Mouse (Mus musculus) testis, adult 2 months (tissue): ENCODE data around the gene Psmd1. TPM values are rescaled to one million over a fixed set of nuclear protein-coding genes. Genes with fewer than 3 reads are reported as not detected.

Source experiments
- H3K27ac ChIP-seq: fragments of 200-500 bp; 2 replicates; pipeline ENCODE4 v1.5.1; 2012; ENCODE audit warnings: low read depth, low read length; ENCODE audit not compliant: control insufficient read depth, insufficient read depth
- H3K27me3 ChIP-seq: fragments of 200-500 bp; 2 replicates; pipeline ENCODE4 v1.6.1; 2012; ENCODE audit warnings: mild to moderate bottlenecking, low read length, moderate library complexity; ENCODE audit not compliant: control insufficient read depth, insufficient read depth
- H3K36me3 ChIP-seq: fragments of 200-500 bp; 2 replicates; pipeline ENCODE4 v1.6.1; 2012; ENCODE audit warnings: mild to moderate bottlenecking, low read length; ENCODE audit not compliant: control insufficient read depth, insufficient read depth
- H3K4me1 ChIP-seq: fragments of 200-500 bp; 2 replicates; pipeline ENCODE4 v1.6.1; 2012; ENCODE audit warnings: low read length; ENCODE audit not compliant: control insufficient read depth, insufficient read depth
- H3K4me3 ChIP-seq: fragments of 200-500 bp; 2 replicates; pipeline ENCODE4 v1.5.1; 2012; ENCODE audit warnings: low read depth, mild to moderate bottlenecking, low read length, moderate library complexity, mixed read lengths; ENCODE audit not compliant: control insufficient read depth
- CTCF ChIP-seq: fragments of 200-500 bp; IDR thresholded peaks from 2 replicates; pipeline ENCODE4 v1.5.1; 2012; ENCODE audit warnings: low read depth, mild to moderate bottlenecking, inconsistent platforms, low read length, moderate library complexity; ENCODE audit not compliant: control insufficient read depth, insufficient read depth, insufficient replicate concordance
- POLR2A ChIP-seq: fragments of 200-500 bp; IDR thresholded peaks from 2 replicates; pipeline ENCODE4 v1.6.1; 2012; ENCODE audit warnings: low read depth, mild to moderate bottlenecking, inconsistent platforms, low read length, moderate library complexity; ENCODE audit not compliant: control insufficient read depth
- polyA plus RNA-seq: library from polyadenylated mRNA; depleted of rRNA; stranded (reverse); fragments of >200 nt; gene quantifications from 2 replicates; pipeline ENCODE4 v1.2.3, GENCODE M21; 2012

The Psmd1 gene
- polyA plus RNA-seq, 1 experiment: 44.0 TPM

GRCm38 (mm10) chr1:86038191-86038951 is 25.8 kb upstream of the Psmd1 start:
- no peaks in the 10 kb centered on the region for H3K4me1 ChIP-seq
- H3K36me3 ChIP-seq: no peaks in the 10 kb centered on the region
- H3K27me3 ChIP-seq: no peaks in the 10 kb centered on the region
- TF ChIP-seq CTCF (no peak), POLR2A (no peak)
- H3K4me3 ChIP-seq: no peak overlapping the region
- no peak overlapping the region for H3K27ac ChIP-seq

GRCm38 (mm10) chr1:86040131-86040530 is 24.1 kb upstream of the Psmd1 start:
- TF ChIP-seq POLR2A (no peak), CTCF (no peak)
- Histone ChIP-seq H3K36me3 (no peaks in the 10 kb centered on the region), H3K4me3 (no peak overlapping the region), H3K27ac (no peak overlapping the region), H3K27me3 (no peaks in the 10 kb centered on the region; the same call in 1 of the 2 replicates), H3K4me1 (peaks cover 3% of the 10 kb centered on the region; the same call in 1 of the 2 replicates)

- Histone ChIP-seq H3K27ac (no peak overlapping the region), H3K4me3 (no peak overlapping the region), H3K27me3 (no peaks in the 10 kb centered on the region; the same call in 1 of the 2 replicates), H3K4me1 (peaks cover 6% of the 10 kb centered on the region), H3K36me3 (no peaks in the 10 kb centered on the region)
- TF ChIP-seq POLR2A (no peak), CTCF (no peak)
Measured at GRCm38 (mm10) chr1:86040817-86041216, 23.4 kb upstream of the Psmd1 start.

- Histone ChIP-seq H3K27ac (no peak overlapping the region), H3K36me3 (no peaks in the 10 kb centered on the region), H3K27me3 (no peaks in the 10 kb centered on the region; the same call in 1 of the 2 replicates), H3K4me3 (no peak overlapping the region), H3K4me1 (peaks cover 22% of the 10 kb centered on the region)
- TF ChIP-seq POLR2A (no peak), CTCF (no peak)
Measured at GRCm38 (mm10) chr1:86045056-86045455, 19.1 kb upstream of the Psmd1 start.

DNA sequence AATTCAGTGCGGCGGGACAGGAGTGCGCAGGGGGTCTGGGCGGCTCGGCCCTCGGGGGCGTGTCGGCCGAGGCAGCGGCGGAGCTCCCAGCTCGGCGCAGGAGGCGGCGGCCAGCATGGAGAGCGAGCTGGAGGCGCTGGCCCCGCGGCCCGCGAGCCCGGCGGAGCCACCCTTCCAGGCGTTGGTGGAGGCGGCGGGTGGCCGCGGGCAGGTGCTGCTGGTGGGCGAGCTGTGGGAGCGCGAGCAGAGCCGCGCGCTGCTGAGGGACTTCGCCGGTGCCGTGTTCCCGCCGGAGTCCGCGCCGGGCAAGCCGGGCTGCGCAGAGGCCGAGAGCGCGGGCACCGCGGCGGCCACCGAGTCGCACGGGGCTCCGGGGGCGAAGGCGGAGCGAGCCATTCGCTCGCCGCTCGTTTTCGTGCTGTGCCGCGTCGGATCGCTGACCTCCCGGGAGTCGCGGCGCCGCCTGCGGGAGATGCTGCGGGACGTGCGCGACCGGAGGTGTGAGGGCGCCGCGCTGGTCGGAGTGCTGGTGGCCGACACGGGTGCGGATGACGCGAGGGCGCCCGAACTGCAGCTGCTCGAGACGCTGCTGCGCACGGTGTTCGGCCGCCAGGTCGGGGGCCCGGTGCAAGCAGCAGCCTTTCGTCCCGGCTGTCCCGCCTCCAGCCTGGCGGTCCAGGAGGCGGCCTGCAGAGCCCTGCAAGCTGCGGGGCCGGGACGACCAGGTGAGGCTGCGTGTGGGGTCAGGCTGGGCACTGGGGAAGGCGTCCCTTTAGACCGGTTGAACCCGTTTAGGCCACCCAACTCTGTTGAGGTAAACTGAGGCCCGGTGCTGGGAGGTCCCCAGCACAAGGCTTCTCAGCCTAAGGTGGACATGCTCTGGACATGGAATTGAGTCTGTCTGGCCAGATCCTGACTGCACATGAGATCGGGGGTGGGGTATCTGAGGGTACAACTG is 18.1 kb upstream of the Psmd1 start, which contains the start of gene 2810459M11Rik:
2810459M11Rik (plus strand) TSS at position 16 of the 958 bp plus-strand sequence.
- Histone ChIP-seq H3K4me1 (peaks cover 22% of the 10 kb centered on the region), H3K27ac (no peak within 1 kb of the TSS), H3K36me3 (no peaks in the 10 kb centered on the region), H3K27me3 (no peaks in the 10 kb centered on the region; the same call in 1 of the 2 replicates), H3K4me3 (peak within 1 kb of the TSS; percentile 65)
- TF ChIP-seq POLR2A: no peak
- TF ChIP-seq CTCF: no peak

DNA sequence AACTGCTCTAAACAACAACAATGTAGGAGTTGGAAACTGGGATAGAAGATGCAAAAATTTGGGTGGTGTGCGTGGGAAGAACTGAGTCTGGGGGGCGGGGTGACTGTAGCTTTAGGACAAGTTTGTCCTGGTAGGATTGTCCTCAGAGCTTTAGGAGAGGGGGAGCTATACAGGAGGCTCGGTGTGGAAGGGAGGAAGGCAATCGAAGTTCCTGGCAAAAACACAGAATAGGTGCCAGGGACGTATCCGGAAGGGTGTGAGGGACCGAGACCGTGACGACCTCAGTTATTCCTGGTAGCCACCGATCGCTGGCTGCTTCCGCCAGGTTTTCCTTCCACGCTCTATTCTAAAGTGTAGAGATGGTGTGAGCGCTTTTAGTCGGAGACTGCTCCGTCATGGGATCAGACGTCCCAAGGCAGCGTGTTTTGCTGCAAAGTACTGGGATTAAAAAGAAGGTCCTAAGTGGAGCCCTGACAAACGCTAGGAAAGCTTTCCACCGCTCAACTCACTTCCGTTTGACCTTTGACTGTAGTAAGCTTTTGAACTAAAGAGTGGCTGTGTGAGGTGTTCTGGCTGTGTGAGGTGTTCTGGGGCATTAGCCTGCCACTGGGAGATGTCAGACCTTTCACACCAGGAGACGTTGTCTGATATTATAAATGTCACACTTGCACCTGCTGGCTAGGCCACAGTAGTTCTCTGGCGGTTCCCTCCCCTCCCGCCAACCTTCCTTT is 17.2 kb upstream of the Psmd1 start:
- peaks cover 22% of the 10 kb centered on the region for H3K4me1 ChIP-seq
- H3K27me3 ChIP-seq: no peaks in the 10 kb centered on the region; the same call in 1 of the 2 replicates
- no peak overlapping the region; the same call in 1 of the 2 replicates for H3K4me3 ChIP-seq
- TF ChIP-seq POLR2A (no peak), CTCF (no peak)
- H3K36me3 ChIP-seq: no peaks in the 10 kb centered on the region
- no peak overlapping the region for H3K27ac ChIP-seq
